Comparison of ENCODE assay signal across 18 mouse cellular contexts in genomic region chr1:128753427-128754012, GRCm38 (mm10).
DNase-seq lines count a peak whose midpoint lies in the region; ATAC-seq and TF ChIP-seq lines count a peak whose summit lies in the region.
"Had no signal": no experiment of that assay in that cellular context is flagged by ENCODE, and none has a peak within 500 bp of the region (broad histone marks: within the 10 kb centered on the region; RNA-seq: fewer than 3 reads in every experiment).

No protein-coding gene starts in this region.

- H3K36me3 ChIP-seq in hindbrain, embryonic 10.5 days, result no peaks in the 10 kb centered on the region
- no peaks in the 10 kb centered on the region for H3K36me3 ChIP-seq in hindbrain, embryonic 16.5 days (ENCODE audit: control insufficient read depth, insufficient read depth, low read length)
- no peaks in the 10 kb centered on the region for H3K36me3 ChIP-seq in midbrain, embryonic 11.5 days (ENCODE audit: control insufficient read depth, insufficient read depth, low read length)
- H3K36me3 ChIP-seq in midbrain, postnatal 0 days (ENCODE audit: insufficient read depth, low read length), result no peaks in the 10 kb centered on the region
- H3K36me3 ChIP-seq in midbrain, embryonic 13.5 days, result no peaks in the 10 kb centered on the region
- no peaks in the 10 kb centered on the region for H3K36me3 ChIP-seq in neural tube, embryonic 15.5 days
- H3K36me3 ChIP-seq: embryonic facial prominence, embryonic 10.5 days; heart, embryonic 12.5 days; hindbrain, embryonic 13.5 days had no signal

- ATAC-seq in hindbrain, embryonic 16.5 days, result no peak
- peak; percentile 63 for ATAC-seq in midbrain, embryonic 11.5 days (ENCODE audit: low FRiP score)
- no peak for ATAC-seq in midbrain, postnatal 0 days (ENCODE audit: low FRiP score)
- ATAC-seq in midbrain, embryonic 13.5 days, result peak; percentile 75
- ATAC-seq in neural tube, embryonic 15.5 days (ENCODE audit: low FRiP score), result no peak
- ATAC-seq: forebrain, embryonic 14.5 days; inflammation-experienced regulatory T-cells, adult 6 months had no signal

- no peak overlapping the region for H3K9ac ChIP-seq in hindbrain, embryonic 16.5 days (ENCODE audit: low read depth, low read length)
- H3K9ac ChIP-seq in midbrain, embryonic 11.5 days (ENCODE audit: low read length), result no peak overlapping the region
- H3K9ac ChIP-seq in midbrain, postnatal 0 days (replicated peaks; ENCODE audit: low read length, poor library complexity, severe bottlenecking), result no peak overlapping the region
- H3K9ac ChIP-seq in midbrain, embryonic 13.5 days (replicated peaks), result no peak overlapping the region
- H3K9ac ChIP-seq in neural tube, embryonic 15.5 days (replicated peaks), result no peak overlapping the region
- H3K9ac ChIP-seq: heart, embryonic 12.5 days; hindbrain, embryonic 13.5 days had no signal

- TF ChIP-seq CTCF in midbrain, postnatal 0 days (IDR thresholded peaks at IDR 0.05), result no peak

- WGBS in hindbrain, embryonic 10.5 days, result 71% methylated on average over 3 of the region's 3 CpGs
- 59% methylated on average over 3 of the region's 3 CpGs for WGBS in hindbrain, embryonic 16.5 days
- 37% methylated on average over 3 of the region's 3 CpGs for WGBS in midbrain, embryonic 11.5 days
- 36% methylated on average over 3 of the region's 3 CpGs for WGBS in midbrain, postnatal 0 days
- WGBS in midbrain, embryonic 13.5 days, result 31% methylated on average over 3 of the region's 3 CpGs
- 52% methylated on average over 3 of the region's 3 CpGs for whole genome bisulfite sequencing in neural tube, embryonic 15.5 days

- no peaks in the 10 kb centered on the region for H3K27me3 ChIP-seq in hindbrain, embryonic 10.5 days (ENCODE audit: insufficient read depth, poor library complexity, severe bottlenecking)
- H3K27me3 ChIP-seq in hindbrain, embryonic 16.5 days (replicated peaks; ENCODE audit: control insufficient read depth, insufficient read depth, low read length), result no peaks in the 10 kb centered on the region
- H3K27me3 ChIP-seq in midbrain, embryonic 11.5 days (ENCODE audit: control insufficient read depth, insufficient read depth, low read length), result no peaks in the 10 kb centered on the region
- H3K27me3 ChIP-seq in midbrain, postnatal 0 days (ENCODE audit: insufficient read depth, low read length), result no peaks in the 10 kb centered on the region
- H3K27me3 ChIP-seq in midbrain, embryonic 13.5 days, result no peaks in the 10 kb centered on the region
- no peaks in the 10 kb centered on the region for H3K27me3 ChIP-seq in neural tube, embryonic 15.5 days (replicated peaks)
- H3K27me3 ChIP-seq: heart, embryonic 12.5 days; hindbrain, embryonic 13.5 days had no signal

- H3K4me2 ChIP-seq in hindbrain, embryonic 16.5 days (ENCODE audit: low read length), result no peak overlapping the region
- H3K4me2 ChIP-seq in midbrain, embryonic 11.5 days, result no peak overlapping the region
- no peak overlapping the region for H3K4me2 ChIP-seq in midbrain, postnatal 0 days (ENCODE audit: low read depth, low read length, poor library complexity, severe bottlenecking)
- no peak overlapping the region for H3K4me2 ChIP-seq in midbrain, embryonic 13.5 days (replicated peaks)
- H3K4me2 ChIP-seq in neural tube, embryonic 15.5 days, result no peak overlapping the region
- H3K4me2 ChIP-seq: heart, embryonic 12.5 days; hindbrain, embryonic 13.5 days had no signal

- H3K4me1 ChIP-seq in hindbrain, embryonic 10.5 days (replicated peaks), result peaks cover 24% of the 10 kb centered on the region
- H3K4me1 ChIP-seq in hindbrain, embryonic 16.5 days (ENCODE audit: control insufficient read depth, insufficient read depth, low read depth, low read length), result no peaks in the 10 kb centered on the region
- H3K4me1 ChIP-seq in midbrain, embryonic 11.5 days (ENCODE audit: control insufficient read depth, insufficient read depth, low read length), result no peaks in the 10 kb centered on the region; the same call in none of the 2 replicates
- no peaks in the 10 kb centered on the region for H3K4me1 ChIP-seq in midbrain, postnatal 0 days (ENCODE audit: insufficient read depth, low read length)
- H3K4me1 ChIP-seq in midbrain, embryonic 13.5 days (replicated peaks), result peaks cover 17% of the 10 kb centered on the region
- H3K4me1 ChIP-seq in neural tube, embryonic 15.5 days, result no peaks in the 10 kb centered on the region
- H3K4me1 ChIP-seq: heart, embryonic 12.5 days had no signal

- DNase-seq in hindbrain, embryonic 10.5 days (ENCODE audit: low spot score), result peak; percentile 10
- peak; percentile 89 for DNase-seq in midbrain, embryonic 11.5 days (ENCODE audit: low spot score, missing footprints)
- DNase-seq in midbrain, postnatal 0 days (ENCODE audit: low spot score), result no peak
- DNase-seq in embryo, embryonic 10.5 days (ENCODE audit: low spot score), result peak; percentile 49
- DNase-seq in spleen, adult 18-20 months, result no peak
- DNase-seq: adrenal gland, adult 2 months; adrenal gland, postnatal 25 days; cerebellum, adult 2 months; cerebellum, postnatal 10 days; gastrocnemius, postnatal 10 days had no signal

- no peaks in the 10 kb centered on the region for H3K9me3 ChIP-seq in hindbrain, embryonic 10.5 days
- no peaks in the 10 kb centered on the region for H3K9me3 ChIP-seq in hindbrain, embryonic 16.5 days (ENCODE audit: control insufficient read depth, low read length)
- no peaks in the 10 kb centered on the region for H3K9me3 ChIP-seq in midbrain, embryonic 11.5 days (ENCODE audit: control insufficient read depth, low read length)
- H3K9me3 ChIP-seq in midbrain, postnatal 0 days (ENCODE audit: low read length), result no peaks in the 10 kb centered on the region
- no peaks in the 10 kb centered on the region for H3K9me3 ChIP-seq in midbrain, embryonic 13.5 days
- H3K9me3 ChIP-seq in neural tube, embryonic 15.5 days (replicated peaks), result no peaks in the 10 kb centered on the region
- H3K9me3 ChIP-seq: embryonic facial prominence, embryonic 10.5 days; hindbrain, embryonic 13.5 days had no signal

- H3K4me3 ChIP-seq in hindbrain, embryonic 10.5 days, result no peak overlapping the region
- H3K4me3 ChIP-seq in hindbrain, embryonic 16.5 days (ENCODE audit: low read length), result no peak overlapping the region
- no peak overlapping the region for H3K4me3 ChIP-seq in midbrain, embryonic 11.5 days (ENCODE audit: low read depth, low read length)
- no peak overlapping the region for H3K4me3 ChIP-seq in midbrain, postnatal 0 days (ENCODE audit: low read depth, low read length)
- no peak overlapping the region for H3K4me3 ChIP-seq in midbrain, embryonic 13.5 days (replicated peaks)
- H3K4me3 ChIP-seq in neural tube, embryonic 15.5 days (replicated peaks), result no peak overlapping the region
- H3K4me3 ChIP-seq: embryonic facial prominence, embryonic 10.5 days; heart, embryonic 12.5 days; hindbrain, embryonic 13.5 days had no signal

- peak overlapping the region; percentile 19; the same call in 1 of the 2 replicates for H3K27ac ChIP-seq in hindbrain, embryonic 10.5 days
- H3K27ac ChIP-seq in hindbrain, embryonic 16.5 days (ENCODE audit: low read depth, low read length), result no peak overlapping the region
- no peak overlapping the region for H3K27ac ChIP-seq in midbrain, embryonic 11.5 days (ENCODE audit: low read depth, low read length)
- no peak overlapping the region for H3K27ac ChIP-seq in midbrain, postnatal 0 days (ENCODE audit: low read depth, low read length)
- no peak overlapping the region for H3K27ac ChIP-seq in midbrain, embryonic 13.5 days
- H3K27ac ChIP-seq in neural tube, embryonic 15.5 days (replicated peaks), result no peak overlapping the region
- H3K27ac ChIP-seq: embryonic facial prominence, embryonic 10.5 days; hindbrain, embryonic 13.5 days had no signal

Comparison
In these comparisons a context has a peak if more than half of its experiments do, and no peak if none do; other contexts are left out.
1. DNase-seq: peak in hindbrain, embryonic 10.5 days (single experiment), midbrain, embryonic 11.5 days (single experiment) and embryo, embryonic 10.5 days (single experiment); none in midbrain, postnatal 0 days (single experiment) and spleen, adult 18-20 months (0 of 2).
2. ATAC-seq: peak in midbrain, embryonic 11.5 days (single experiment) and midbrain, embryonic 13.5 days (single experiment); none in hindbrain, embryonic 16.5 days (single experiment), midbrain, postnatal 0 days (single experiment) and neural tube, embryonic 15.5 days (single experiment).